Mouse (Mus musculus): ENCODE measurements at regions not wholly inside any gene's neighbourhood (a gene's known extent, or its start where the extent isn't known, plus 50 kb on each side); places are given as distances from the start of the nearest gene placed in this dataset.
A peak's percentile ranks its signal among the peaks of the same experiment; 100 is the strongest.

- no peak for DNase-seq
Observed at GRCm38 (mm10) chr10:98790456-98790855, 123.8 kb upstream of the Atp2b1 start.

GRCm38 (mm10) chr10:98792019-98792741 lies 122.0 kb upstream of the Atp2b1 start:
- peak; percentile 83 for DNase-seq

- peak; percentile 23 for DNase-seq
Observed at GRCm38 (mm10) chr10:98793926-98794536, 120.2 kb upstream of the Atp2b1 start.

GRCm38 (mm10) chr10:98796016-98796415 lies 118.2 kb upstream of the Atp2b1 start:
- no peak for DNase-seq

- peak; percentile 60 for DNase-seq
Observed at GRCm38 (mm10) chr10:98798634-98799415, 115.4 kb upstream of the Atp2b1 start.

- DNase-seq, result no peak
Observed at GRCm38 (mm10) chr10:98799830-98800229, 114.4 kb upstream of the Atp2b1 start.

GRCm38 (mm10) chr10:98800949-98801348 lies 113.3 kb upstream of the Atp2b1 start:
- DNase-seq, result no peak

- DNase-seq, result peak; percentile 89
Observed at GRCm38 (mm10) chr10:98805013-98805412, 109.2 kb upstream of the Atp2b1 start.

GRCm38 (mm10) chr10:98806798-98807535 lies 107.2 kb upstream of the Atp2b1 start:
- DNase-seq, result no peak

- no peak for DNase-seq
Observed at GRCm38 (mm10) chr10:98808644-98809043, 105.6 kb upstream of the Atp2b1 start.

GRCm38 (mm10) chr10:98829051-98829450 lies 85.2 kb upstream of the Atp2b1 start:
- DNase-seq, result no peak

- DNase-seq, result no peak
Observed at GRCm38 (mm10) chr10:98831488-98831887, 82.7 kb upstream of the Atp2b1 start.

GRCm38 (mm10) chr10:98837289-98838181 lies 76.7 kb upstream of the Atp2b1 start:
- DNase-seq, result no peak

GRCm38 (mm10) chr10:98838926-98839679 lies 75.1 kb upstream of the Atp2b1 start:
- no peak for DNase-seq

GRCm38 (mm10) chr10:98839963-98840362 lies 74.2 kb upstream of the Atp2b1 start:
- DNase-seq, result no peak

- DNase-seq, result no peak
Observed at GRCm38 (mm10) chr10:98840411-98840810, 73.8 kb upstream of the Atp2b1 start.

GRCm38 (mm10) chr10:98840957-98841831 lies 73.0 kb upstream of the Atp2b1 start:
- peak; percentile 28 for DNase-seq

- DNase-seq, result no peak
Observed at GRCm38 (mm10) chr10:98841860-98842259, 72.3 kb upstream of the Atp2b1 start.

- DNase-seq, result peak; percentile 6
Observed at GRCm38 (mm10) chr10:98842721-98843120, 71.5 kb upstream of the Atp2b1 start.

- DNase-seq, result no peak
Observed at GRCm38 (mm10) chr10:98849851-98850250, 64.4 kb upstream of the Atp2b1 start.
